Mouse (Mus musculus) heart, postnatal 0 days (tissue): Measurements from ENCODE around the gene Atrnl1. TPM values are rescaled to one million over a fixed set of nuclear protein-coding genes. Genes with fewer than 3 reads are reported as not detected.

Experiments
- ATAC-seq: fragments of 200-750 bp; cut with Nextera tagmentation; 2 replicates; pipeline ENCODE4 v1.8.0; 2017; ENCODE audit warnings: low read depth, moderate number of reproducible peaks, moderate library complexity; ENCODE audit not compliant: insufficient read depth
- DNase-seq: peaks from one replicate; pipeline ENCODE4 v3.0.0-alpha.2; 2016; ENCODE audit warnings: low spot score
- H3K27ac ChIP-seq: fragments of 300-500 bp; sonication (generic); 2 replicates; pipeline ENCODE4 v1.5.1; 2014; ENCODE audit warnings: low read depth, mild to moderate bottlenecking
- H3K27me3 ChIP-seq: fragments of 300-500 bp; sonication (generic); 2 replicates; pipeline ENCODE4 v1.6.1; 2014; ENCODE audit warnings: low read length, mixed read lengths; ENCODE audit not compliant: control insufficient read depth, insufficient read depth
- H3K36me3 ChIP-seq: fragments of 300-500 bp; sonication (generic); replicated peaks from 2 replicates; pipeline ENCODE4 v1.6.1; 2014; ENCODE audit warnings: low read length, mixed read lengths; ENCODE audit not compliant: control insufficient read depth, insufficient read depth
- H3K4me1 ChIP-seq: fragments of 300-500 bp; sonication (generic); 2 replicates; pipeline ENCODE4 v1.6.1; 2014; ENCODE audit warnings: antibody characterized with exemption; ENCODE audit not compliant: control insufficient read depth, insufficient read depth
- H3K4me2 ChIP-seq: fragments of 300-500 bp; sonication (generic); 2 replicates; pipeline ENCODE4 v1.6.1; 2014; ENCODE audit warnings: low read depth, mild to moderate bottlenecking, low read length, moderate library complexity
- H3K4me3 ChIP-seq: fragments of 300-500 bp; sonication (generic); 2 replicates; pipeline ENCODE4 v1.5.1; 2014; ENCODE audit warnings: low read depth, low read length
- H3K9ac ChIP-seq: fragments of 300-500 bp; sonication (generic); replicated peaks from 2 replicates; pipeline ENCODE4 v1.6.1; 2014; ENCODE audit warnings: low read depth, low read length, mixed read lengths
- H3K9me3 ChIP-seq: fragments of 300-500 bp; sonication (generic); replicated peaks from 2 replicates; pipeline ENCODE4 v1.6.1; 2016; ENCODE audit warnings: low read length; ENCODE audit not compliant: control insufficient read depth
- CTCF ChIP-seq: IDR thresholded peaks from 2 replicates; pipeline ENCODE4 v1.5.1; 2016; ENCODE audit warnings: antibody characterized with exemption, control low read depth, low read depth
- EP300 ChIP-seq: IDR thresholded peaks from 2 replicates; pipeline ENCODE4 v1.6.1; 2016; ENCODE audit warnings: antibody characterized with exemption, low read depth
- WGBS: fragments of 180-500 bp; shearing (Covaris S2); extraction: QIAGEN DNeasy Blood & Tissue Kit; methylation state at CpG from one replicate; pipeline ENCODE4 v1.1.7; 2014; 5-methylcytosine and 5-hydroxymethylcytosine counted together
- polyA plus RNA-seq: library from polyadenylated mRNA; unstranded; fragments of >200 nt; fragmentation: Nextera tagmentation; extraction: Ambion mirVana; gene quantifications from 2 replicates; pipeline ENCODE4 v1.2.1, GENCODE M21; 2015
- total RNA-seq: library from RNA; depleted of rRNA; stranded (reverse); fragments of >200 nt; gene quantifications from 2 replicates; pipeline ENCODE4 v1.2.3, GENCODE M21; 2014; ENCODE audit warnings: low replicate concordance

The Atrnl1 gene
- total and polyA plus RNA-seq, 2 experiments from 2014 or later = 1.7 to 16.9 TPM

- peak; percentile 32 for DNase-seq
These were observed 767 bp upstream of the Atrnl1 start for GRCm38 (mm10) chr19:57610058-57610475.

GRCm38 (mm10) chr19:57611291-57612178, 701 bp downstream of the Atrnl1 start:
- ATAC-seq = peak; percentile 75
- DNase-seq = peak; percentile 41
- H3K4me3 ChIP-seq = peak overlapping the region; percentile 94
- H3K27me3 ChIP-seq = no peaks in the 10 kb centered on the region
- H3K9me3 ChIP-seq = no peaks in the 10 kb centered on the region
- H3K36me3 ChIP-seq = no peaks in the 10 kb centered on the region
- H3K4me1 ChIP-seq = no peaks in the 10 kb centered on the region; the same call in 1 of the 2 replicates
- 2% methylated on average over 50 of the region's 57 CpGs for WGBS
- H3K9ac ChIP-seq = peak overlapping the region; percentile 87
- peak overlapping the region; percentile 99 for H3K4me2 ChIP-seq
- TF ChIP-seq CTCF (peak; percentile 17; the same call in 1 of the 2 replicates), EP300 (no peak)
- peak overlapping the region; percentile 92 for H3K27ac ChIP-seq

More at GRCm38 (mm10) chr19:57610058-57610475, 767 bp upstream of the Atrnl1 start:
- peak overlapping the region; percentile 99 for H3K4me2 ChIP-seq
- peak overlapping the region; percentile 92 for H3K27ac ChIP-seq
- no peak for TF ChIP-seq EP300
- TF ChIP-seq CTCF = no peak
- no peaks in the 10 kb centered on the region for H3K9me3 ChIP-seq
- under 1% methylated on average over 21 of the region's 21 CpGs for WGBS
- no peaks in the 10 kb centered on the region for H3K36me3 ChIP-seq
- H3K27me3 ChIP-seq = no peaks in the 10 kb centered on the region
- peak overlapping the region; percentile 94 for H3K4me3 ChIP-seq
- H3K9ac ChIP-seq = peak overlapping the region; percentile 87
- H3K4me1 ChIP-seq = no peaks in the 10 kb centered on the region; the same call in 1 of the 2 replicates
- ATAC-seq = 0 out of 2 replicates have a peak, but pooled peaks have one; percentile 1

GRCm38 (mm10) chr19:57612179-57612472, 1.3 kb downstream of the Atrnl1 start:
- no peaks in the 10 kb centered on the region for H3K27me3 ChIP-seq
- H3K36me3 ChIP-seq = no peaks in the 10 kb centered on the region
- no peaks in the 10 kb centered on the region for H3K9me3 ChIP-seq
- ATAC-seq (no peak), DNase-seq (peak; percentile 18)
- peak overlapping the region; percentile 94 for H3K4me3 ChIP-seq
- WGBS = 13% methylated on average over 2 of the region's 2 CpGs
- no peaks in the 10 kb centered on the region; the same call in 1 of the 2 replicates for H3K4me1 ChIP-seq
- TF ChIP-seq CTCF = no peak
- no peak for TF ChIP-seq EP300
- peak overlapping the region; percentile 99 for H3K4me2 ChIP-seq
- peak overlapping the region; percentile 87 for H3K9ac ChIP-seq
- H3K27ac ChIP-seq = peak overlapping the region; percentile 92; the same call in 1 of the 2 replicates

GRCm38 (mm10) chr19:57615972-57616621, 5.3 kb downstream of the Atrnl1 start:
- Histone ChIP-seq H3K4me1 (no peaks in the 10 kb centered on the region; the same call in 1 of the 2 replicates), H3K36me3 (no peaks in the 10 kb centered on the region), H3K9ac (no peak overlapping the region), H3K27ac (no peak overlapping the region), H3K9me3 (no peaks in the 10 kb centered on the region), H3K4me2 (no peak overlapping the region), H3K4me3 (no peak overlapping the region), H3K27me3 (no peaks in the 10 kb centered on the region)
- ATAC-seq (no peak), DNase-seq (no peak)
- WGBS = 81% methylated on average over 9 of the region's 9 CpGs
- no peak for TF ChIP-seq EP300

GRCm38 (mm10) chr19:57619088-57619487, 8.3 kb downstream of the Atrnl1 start:
- Histone ChIP-seq H3K27ac (no peak overlapping the region), H3K4me1 (no peaks in the 10 kb centered on the region), H3K27me3 (no peaks in the 10 kb centered on the region), H3K9ac (no peak overlapping the region), H3K36me3 (no peaks in the 10 kb centered on the region; the same call in 1 of the 2 replicates), H3K4me2 (no peak overlapping the region), H3K4me3 (no peak overlapping the region), H3K9me3 (no peaks in the 10 kb centered on the region)
- no peak for ATAC-seq
- WGBS = 71% methylated on average over 9 of the region's 9 CpGs
- TF ChIP-seq EP300 = no peak
- TF ChIP-seq CTCF = no peak
- DNase-seq = no peak
